8 mouse cellular contexts compared by ENCODE assay signal in genomic region chr12:4548053-4549013, GRCm38 (mm10). TPM values are rescaled to one million over a fixed set of nuclear protein-coding genes. Genes with fewer than 3 reads are reported as not detected.
DNase-seq lines count a peak whose midpoint lies in the region; ATAC-seq lines count a peak whose summit lies in the region.

No protein-coding gene starts in this region.

- no peaks in the 10 kb centered on the region for H3K27me3 ChIP-seq in hindbrain, embryonic 16.5 days (replicated peaks; ENCODE audit: control insufficient read depth, insufficient read depth, low read length)

- H3K4me2 ChIP-seq in hindbrain, embryonic 16.5 days (ENCODE audit: low read length), result peak overlapping the region; percentile 52

- peak; percentile 90 for DNase-seq in R1 (ENCODE audit: low read depth, low spot score)
- peak; percentile 89 for DNase-seq in cerebellum, postnatal 10 days
- DNase-seq in gastrocnemius, adult 18-20 months (ENCODE audit: low spot score), result peak; percentile 82
- DNase-seq in left cerebral cortex, adult 11 months (ENCODE audit: low spot score), result peak; percentile 75
- DNase-seq in lung, postnatal 36 days, result peak; percentile 87
- peak; percentile 91 for DNase-seq in retina, postnatal 1 day
- peak; percentile 83 for DNase-seq in thymus, postnatal 4 days

- no peaks in the 10 kb centered on the region for H3K9me3 ChIP-seq in hindbrain, embryonic 16.5 days (ENCODE audit: control insufficient read depth, low read length)

- H3K27ac ChIP-seq in hindbrain, embryonic 16.5 days (ENCODE audit: low read depth, low read length), result no peak overlapping the region

- H3K9ac ChIP-seq in hindbrain, embryonic 16.5 days (ENCODE audit: low read depth, low read length), result 0 out of 2 replicates have a peak overlapping the region, but pooled peaks have one; percentile 2

- peak overlapping the region; percentile 7 for H3K4me3 ChIP-seq in hindbrain, embryonic 16.5 days (ENCODE audit: low read length)

- no peaks in the 10 kb centered on the region for H3K36me3 ChIP-seq in hindbrain, embryonic 16.5 days (ENCODE audit: control insufficient read depth, insufficient read depth, low read length)

- H3K4me1 ChIP-seq in hindbrain, embryonic 16.5 days (ENCODE audit: control insufficient read depth, insufficient read depth, low read depth, low read length), result peaks cover 2% of the 10 kb centered on the region

- peak; percentile 90 for ATAC-seq in hindbrain, embryonic 16.5 days

- 16% methylated on average over 18 of the region's 18 CpGs for WGBS in hindbrain, embryonic 16.5 days

RNA-seq across cellular contexts. Expression of gene Itsn2, which starts 44.1 kb away (rescaled TPM):
- total RNA-seq in gastrocnemius, adult 18-20 months (2021), result 10 to 100 TPM; 22.7 to 25.7 TPM
- 22.0 and 24.4 TPM in 2 replicates for polyA plus RNA-seq in hindbrain, embryonic 16.5 days (2015; fragmentation: Nextera tagmentation; extraction: Ambion mirVana)

RNA-seq across cellular contexts. Expression of gene Gm3625, which starts 44.4 kb away (rescaled TPM):
- total RNA-seq in gastrocnemius, adult 18-20 months (2021), result not detected
- polyA plus RNA-seq in hindbrain, embryonic 16.5 days (2015; fragmentation: Nextera tagmentation; extraction: Ambion mirVana), result not detected in 2 replicates
